Mouse (Mus musculus): Measurements from ENCODE around the gene Wdr43. TPM values are rescaled to one million over a fixed set of nuclear protein-coding genes. Genes with fewer than 3 reads are reported as not detected.

Wdr43 gene
- polyA plus RNA-seq, 1 experiment, result 15.4 TPM

DNA sequence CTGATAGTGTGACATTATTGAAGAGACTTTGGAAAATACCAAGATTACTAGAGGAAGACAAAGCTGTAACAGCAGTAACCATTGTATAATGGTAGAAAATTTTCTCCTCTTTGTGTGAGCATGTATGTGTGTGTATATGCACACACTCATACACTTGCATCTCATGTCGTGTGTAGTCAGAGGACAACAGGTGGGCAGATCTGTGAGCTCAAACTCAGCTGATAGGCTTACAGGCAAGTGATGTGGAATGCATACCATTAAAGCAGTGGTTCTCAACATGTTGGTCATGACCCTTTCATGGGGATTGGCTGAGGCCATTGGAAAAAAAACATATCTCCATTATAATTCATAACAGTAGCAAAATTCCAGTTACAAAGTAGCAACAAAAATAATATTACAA lies 44.7 kb downstream of the Wdr43 start:
- TF ChIP-seq GATA1 (IDR thresholded peaks at IDR 0.05; ENCODE audit: borderline replicate concordance, low read length), result no peak
- TF ChIP-seq FLI1 (IDR thresholded peaks at IDR 0.05; ENCODE audit: low read length), result no peak
- Histone ChIP-seq H3K9me3 (no peaks in the 10 kb centered on the region), H3K36me3 (replicated peaks; ENCODE audit: low read length) (peaks cover 41% of the 10 kb centered on the region), H3K4me3 (replicated peaks) (no peak overlapping the region), H3K4me1 (peaks cover 27% of the 10 kb centered on the region), H3K27me3 (replicated peaks) (peaks cover 5% of the 10 kb centered on the region)

- Histone ChIP-seq H3K4me1 (peaks cover 19% of the 10 kb centered on the region), H3K36me3 (replicated peaks; ENCODE audit: low read length) (peaks cover 18% of the 10 kb centered on the region), H3K27me3 (replicated peaks) (peaks cover 11% of the 10 kb centered on the region), H3K9me3 (0 out of 2 replicates have a peak, but pooled peaks cover 3% of the 10 kb centered on the region), H3K4me3 (replicated peaks) (peak overlapping the region; percentile 93)
- no peak for TF ChIP-seq GATA1 (IDR thresholded peaks at IDR 0.05; ENCODE audit: borderline replicate concordance, low read length)
- no peak for TF ChIP-seq FLI1 (IDR thresholded peaks at IDR 0.05; ENCODE audit: low read length)
Observed at GRCm38 (mm10) chr17:71662751-71663250, 47.1 kb downstream of the Wdr43 start.

GRCm38 (mm10) chr17:71663491-71663890 lies 47.8 kb downstream of the Wdr43 start:
- H3K4me1 ChIP-seq, result peaks cover 19% of the 10 kb centered on the region
- no peak overlapping the region for H3K4me3 ChIP-seq (replicated peaks)
- H3K27me3 ChIP-seq (replicated peaks), result peaks cover 11% of the 10 kb centered on the region
- peaks cover 13% of the 10 kb centered on the region for H3K36me3 ChIP-seq (replicated peaks; ENCODE audit: low read length)
- H3K9me3 ChIP-seq, result peaks cover 5% of the 10 kb centered on the region
- TF ChIP-seq FLI1 (IDR thresholded peaks at IDR 0.05; ENCODE audit: low read length) (no peak), GATA1 (IDR thresholded peaks at IDR 0.05; ENCODE audit: borderline replicate concordance, low read length) (no peak)

DNA sequence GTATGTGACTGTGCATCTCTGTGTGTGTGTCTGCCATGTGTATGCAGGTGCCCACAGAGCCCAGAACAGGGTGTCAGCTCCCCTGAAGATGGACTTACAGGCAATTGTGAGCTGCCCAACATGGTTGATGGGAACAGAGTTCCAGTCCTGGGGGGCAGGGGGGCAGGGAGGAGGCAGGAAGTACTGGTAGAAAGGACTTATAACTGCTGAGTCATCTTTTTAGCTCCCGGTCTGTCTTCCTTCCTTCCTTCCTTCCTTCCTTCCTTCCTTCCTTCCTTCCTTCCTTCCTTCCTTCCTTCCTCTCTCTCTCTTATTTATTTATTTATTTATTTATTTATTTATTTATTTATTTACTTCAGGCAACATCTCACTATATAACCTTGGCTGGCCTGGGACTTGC lies 48.5 kb downstream of the Wdr43 start:
- H3K36me3 ChIP-seq (replicated peaks; ENCODE audit: low read length), result peaks cover 6% of the 10 kb centered on the region
- H3K27me3 ChIP-seq (replicated peaks), result peaks cover 14% of the 10 kb centered on the region
- peaks cover 11% of the 10 kb centered on the region for H3K9me3 ChIP-seq
- TF ChIP-seq GATA1 (IDR thresholded peaks at IDR 0.05; ENCODE audit: borderline replicate concordance, low read length) (no peak), FLI1 (IDR thresholded peaks at IDR 0.05; ENCODE audit: low read length) (no peak)
- peaks cover 19% of the 10 kb centered on the region for H3K4me1 ChIP-seq
- no peak overlapping the region for H3K4me3 ChIP-seq (replicated peaks)

- TF ChIP-seq FLI1 (IDR thresholded peaks at IDR 0.05; ENCODE audit: low read length), result no peak
- no peak for TF ChIP-seq GATA1 (IDR thresholded peaks at IDR 0.05; ENCODE audit: borderline replicate concordance, low read length)
- H3K9me3 ChIP-seq, result peaks cover 11% of the 10 kb centered on the region
- no peaks in the 10 kb centered on the region for H3K36me3 ChIP-seq (replicated peaks; ENCODE audit: low read length)
- H3K27me3 ChIP-seq (replicated peaks), result peaks cover 16% of the 10 kb centered on the region
- no peak overlapping the region for H3K4me3 ChIP-seq (replicated peaks)
- peaks cover 19% of the 10 kb centered on the region for H3K4me1 ChIP-seq
Observed at GRCm38 (mm10) chr17:71665201-71665600, 49.5 kb downstream of the Wdr43 start.

GRCm38 (mm10) chr17:71669511-71669910 lies 53.8 kb downstream of the Wdr43 start:
- Histone ChIP-seq H3K4me3 (replicated peaks) (no peak overlapping the region), H3K27me3 (replicated peaks) (peaks cover 30% of the 10 kb centered on the region), H3K9me3 (peaks cover 11% of the 10 kb centered on the region), H3K36me3 (replicated peaks; ENCODE audit: low read length) (no peaks in the 10 kb centered on the region), H3K4me1 (no peaks in the 10 kb centered on the region)
- TF ChIP-seq FLI1 (IDR thresholded peaks at IDR 0.05; ENCODE audit: low read length), result no peak
- no peak for TF ChIP-seq GATA1 (IDR thresholded peaks at IDR 0.05; ENCODE audit: borderline replicate concordance, low read length)

GRCm38 (mm10) chr17:71671840-71672546 lies 56.3 kb downstream of the Wdr43 start:
- no peaks in the 10 kb centered on the region for H3K36me3 ChIP-seq (replicated peaks; ENCODE audit: low read length)
- peaks cover 11% of the 10 kb centered on the region for H3K9me3 ChIP-seq
- no peaks in the 10 kb centered on the region for H3K4me1 ChIP-seq
- H3K27me3 ChIP-seq (replicated peaks), result peaks cover 31% of the 10 kb centered on the region
- H3K4me3 ChIP-seq (replicated peaks), result no peak overlapping the region
- no peak for TF ChIP-seq GATA1 (IDR thresholded peaks at IDR 0.05; ENCODE audit: borderline replicate concordance, low read length)
- TF ChIP-seq FLI1 (IDR thresholded peaks at IDR 0.05; ENCODE audit: low read length), result no peak

DNA sequence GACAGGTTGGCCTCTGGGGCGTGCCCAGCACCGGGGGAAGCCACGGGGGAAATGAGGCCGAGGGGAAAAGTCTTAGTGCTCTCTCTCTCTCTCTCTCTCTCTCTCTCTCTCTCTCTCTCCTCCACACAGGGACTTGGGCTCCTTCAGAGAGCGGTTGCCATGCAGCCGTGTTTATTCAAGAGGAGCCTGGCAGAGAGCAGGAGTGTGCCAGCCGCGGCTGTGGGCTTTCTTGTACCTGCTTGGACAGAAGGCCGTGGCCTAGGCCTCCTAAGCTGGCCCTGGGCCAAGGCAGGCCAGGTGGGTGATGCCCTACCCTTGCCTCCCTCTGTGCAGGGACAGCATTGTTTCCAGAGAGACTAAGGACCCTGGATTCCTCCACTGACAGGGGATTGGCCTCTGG lies 57.4 kb downstream of the Wdr43 start, which contains the start of gene Togaram2:
Togaram2 (plus strand) TSS at position 170 of the 400 bp plus-strand sequence.
- Histone ChIP-seq H3K27me3 (replicated peaks) (peaks cover 25% of the 10 kb centered on the region), H3K4me1 (no peaks in the 10 kb centered on the region), H3K36me3 (replicated peaks; ENCODE audit: low read length) (no peaks in the 10 kb centered on the region), H3K9me3 (peaks cover 8% of the 10 kb centered on the region), H3K4me3 (replicated peaks) (no peak within 1 kb of the TSS)
- TF ChIP-seq FLI1 (IDR thresholded peaks at IDR 0.05; ENCODE audit: low read length), result no peak

DNA sequence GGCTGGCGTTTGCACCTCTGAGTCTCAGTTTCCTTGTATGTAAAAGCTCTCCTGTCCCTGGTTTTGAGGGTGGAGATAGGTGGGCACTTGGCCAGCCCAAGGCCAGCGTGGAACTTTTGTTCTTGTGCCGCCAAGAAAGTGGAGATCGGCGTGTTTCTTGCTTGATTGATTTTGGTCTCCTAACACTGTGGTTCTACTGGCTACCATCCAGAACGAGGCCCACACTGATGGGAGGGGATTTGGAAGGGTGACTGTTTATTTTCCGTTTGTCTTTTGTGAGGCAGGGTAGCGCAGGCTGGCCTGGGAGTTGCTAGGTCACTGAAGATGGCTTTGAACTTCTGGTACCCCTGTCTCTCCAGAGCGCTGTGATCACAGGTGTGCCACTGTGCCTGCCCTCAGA lies 58.2 kb downstream of the Wdr43 start:
- 0 out of 2 replicates have a peak, but pooled peaks cover 2% of the 10 kb centered on the region for H3K9me3 ChIP-seq
- no peak overlapping the region for H3K4me3 ChIP-seq (replicated peaks)
- no peaks in the 10 kb centered on the region for H3K4me1 ChIP-seq
- no peaks in the 10 kb centered on the region for H3K36me3 ChIP-seq (replicated peaks; ENCODE audit: low read length)
- peaks cover 23% of the 10 kb centered on the region for H3K27me3 ChIP-seq (replicated peaks)
- no peak for TF ChIP-seq FLI1 (IDR thresholded peaks at IDR 0.05; ENCODE audit: low read length)
- TF ChIP-seq GATA1 (IDR thresholded peaks at IDR 0.05; ENCODE audit: borderline replicate concordance, low read length), result no peak

DNA sequence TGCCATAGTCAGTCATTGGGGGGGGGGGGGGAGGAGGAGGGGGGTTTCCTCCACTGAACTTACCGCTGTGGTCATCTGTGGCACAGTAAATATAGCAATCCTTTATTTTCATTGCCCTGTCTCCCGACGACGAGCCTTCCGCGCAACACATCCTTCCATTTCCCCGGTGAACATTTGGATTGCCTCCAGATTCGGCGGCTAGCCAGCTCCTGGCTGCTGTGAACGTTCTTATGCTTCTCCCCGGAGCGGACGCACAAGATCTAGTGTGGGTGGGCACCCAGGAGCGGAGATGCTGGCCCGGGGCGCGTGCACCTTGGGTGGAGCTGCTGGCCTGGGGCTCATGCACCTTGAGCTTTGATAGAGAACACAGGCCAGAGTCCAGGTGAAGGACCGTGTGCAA lies 59.2 kb downstream of the Wdr43 start:
- no peak for TF ChIP-seq FLI1 (IDR thresholded peaks at IDR 0.05; ENCODE audit: low read length)
- no peak for TF ChIP-seq GATA1 (IDR thresholded peaks at IDR 0.05; ENCODE audit: borderline replicate concordance, low read length)
- Histone ChIP-seq H3K36me3 (replicated peaks; ENCODE audit: low read length) (no peaks in the 10 kb centered on the region), H3K27me3 (replicated peaks) (peaks cover 23% of the 10 kb centered on the region), H3K4me3 (replicated peaks) (no peak overlapping the region), H3K4me1 (no peaks in the 10 kb centered on the region), H3K9me3 (no peaks in the 10 kb centered on the region)

Data from megakaryocyte, embryonic 14.5 days (primary cell).